Mouse (Mus musculus) bone marrow, adult 2 months (tissue): Measurements from ENCODE around the gene AF366264.

Experiments used
- CTCF ChIP-seq: fragments of 200-500 bp; IDR thresholded peaks from 2 replicates; pipeline ENCODE4 v1.5.1; 2011; ENCODE audit warnings: low read length, control low read depth; ENCODE audit not compliant: control insufficient read depth, insufficient read depth
- POLR2A ChIP-seq: fragments of 200-500 bp; IDR thresholded peaks from 2 replicates; pipeline ENCODE4 v1.6.1; 2011; ENCODE audit warnings: low read depth, mild to moderate bottlenecking, control low read depth, low read length, borderline replicate concordance; ENCODE audit not compliant: control insufficient read depth

- TF ChIP-seq CTCF (no peak), POLR2A (no peak)
Observed at GRCm38 (mm10) chr8:13797676-13798075, 40.5 kb downstream of the AF366264 start.
